Mouse (Mus musculus) adrenal gland, adult 2 months (tissue): ENCODE data around the gene Olfr1242. TPM values are rescaled to one million over a fixed set of nuclear protein-coding genes. Genes with fewer than 3 reads are reported as not detected.

Experiments used
- DNase-seq: peaks from one replicate; pipeline ENCODE4 v3.0.0; 2021
- long read RNA-seq: library from polyadenylated mRNA; stranded (forward); transcript quantifications from one replicate; pipeline ENCODE4 v2.0.0, GENCODE M21; 2021
- polyA plus RNA-seq: library from polyadenylated mRNA; depleted of rRNA; stranded (reverse); fragments of >200 nt; gene quantifications from 2 replicates; pipeline ENCODE4 v1.2.3, GENCODE M21; 2012; rRNA removed
- total RNA-seq, 2 experiments: library from RNA; stranded (reverse); gene quantifications; 2 replicates each; pipeline ENCODE4 v1.2.3; 2021

Olfr1242 gene
- total RNA-seq (not detected), polyA plus RNA-seq (not detected in 2 replicates)
- long read RNA-seq, result 0 reads

- DNase-seq, result no peak
These were observed at the start of gene Olfr1242 for GRCm38 (mm10) chr2:89498235-89498634. Gene Olfr1242, minus strand, starts transcription at chr2:89498335.

DNA sequence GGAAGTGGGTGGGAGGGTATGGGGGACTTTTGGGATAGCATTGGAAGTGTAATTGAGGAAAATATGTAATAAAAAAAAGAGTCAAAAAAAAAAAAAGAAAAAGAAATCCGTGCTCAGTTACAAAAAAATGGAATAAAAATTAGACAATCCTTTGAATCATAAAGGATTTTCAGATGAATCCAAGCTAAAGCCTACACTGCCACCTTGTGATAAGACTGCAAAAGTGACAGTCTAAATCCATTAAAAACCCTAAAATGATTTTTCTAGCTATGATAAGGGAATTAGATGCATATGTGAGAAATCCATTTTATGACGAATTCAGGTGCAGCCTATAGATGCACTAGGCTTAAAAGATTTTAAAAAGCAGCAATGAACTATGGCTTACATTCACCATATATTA lies 46.4 kb upstream of the Olfr1242 start:
- DNase-seq, result no peak

GRCm38 (mm10) chr2:89539923-89540322 lies 41.8 kb upstream of the Olfr1242 start:
- no peak for DNase-seq

DNA sequence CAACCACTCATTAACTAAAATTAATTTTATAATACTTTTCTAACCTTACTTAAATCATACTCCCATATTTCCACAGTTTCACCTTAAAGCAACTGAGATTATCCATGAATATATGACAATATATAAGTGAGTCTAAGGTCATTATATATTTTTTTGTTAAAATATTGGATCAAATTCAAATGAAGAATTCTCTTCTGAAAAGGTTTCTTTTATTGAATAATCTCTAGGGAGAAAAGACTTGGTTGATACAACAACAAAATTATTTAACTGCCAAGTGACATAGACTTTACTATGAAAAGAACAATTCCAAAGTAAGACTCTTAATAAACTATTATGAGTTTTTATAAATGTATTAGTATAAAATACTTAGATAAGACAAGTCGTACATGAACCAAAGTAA lies 33.3 kb upstream of the Olfr1242 start, which contains the start of gene Olfr1243:
Gene Olfr1243 (minus strand): TSS at position 101 of the 400 bp plus-strand sequence.
- DNase-seq, result no peak

GRCm38 (mm10) chr2:89487026-89487425 lies 11.1 kb downstream of the Olfr1242 start, which contains the start of gene Olfr1241:
Gene Olfr1241, minus strand, starts transcription at chr2:89487126.
- no peak for DNase-seq

DNA sequence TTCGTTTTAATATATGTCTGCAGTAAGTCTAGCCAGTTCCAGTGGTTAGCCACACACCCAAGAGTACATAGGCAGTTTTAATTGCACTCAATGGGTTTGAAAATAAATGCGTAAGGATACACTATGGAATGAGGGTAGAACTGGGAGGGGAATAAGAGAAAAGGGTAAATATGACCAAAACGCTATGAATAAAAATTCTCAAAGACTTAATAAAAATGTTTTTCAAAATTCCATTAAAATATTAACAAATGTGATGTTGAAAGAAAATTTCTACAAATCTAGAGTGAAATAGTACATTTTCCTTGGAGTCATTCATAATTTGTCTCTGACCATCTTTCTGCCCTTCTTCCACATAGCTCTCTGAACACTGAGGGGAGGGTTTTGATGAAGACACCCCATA lies 55.2 kb downstream of the Olfr1242 start, which contains the start of gene Olfr1240:
Gene Olfr1240 (minus strand): TSS at position 101 of the 400 bp plus-strand sequence.
- DNase-seq, result no peak

Other genes starting within 250 kb of the Olfr1242 start
- gene Olfr1228, start 244.3 kb downstream of the Olfr1242 start, total RNA-seq, result not detected
- not detected in 2 replicates for gene Olfr1228, start 244.3 kb downstream of the Olfr1242 start, polyA plus RNA-seq
- gene Olfr1229, start 210.3 kb downstream of the Olfr1242 start, total RNA-seq, result not detected
- not detected in 2 replicates for gene Olfr1229, start 210.3 kb downstream of the Olfr1242 start, polyA plus RNA-seq
- not detected for gene Olfr1230, start 201.1 kb downstream of the Olfr1242 start, total RNA-seq
- gene Olfr1230, start 201.1 kb downstream of the Olfr1242 start, polyA plus RNA-seq, result not detected in 2 replicates
- gene Olfr1231, start 191.3 kb downstream of the Olfr1242 start, total RNA-seq, result not detected
- gene Olfr1231, start 191.3 kb downstream of the Olfr1242 start, polyA plus RNA-seq, result not detected in 2 replicates
- gene Olfr1232, start 168.7 kb downstream of the Olfr1242 start, total RNA-seq, result not detected
- gene Olfr1232, start 168.7 kb downstream of the Olfr1242 start, polyA plus RNA-seq, result not detected in 2 replicates
- gene Olfr1233, start 155.9 kb downstream of the Olfr1242 start, total RNA-seq, result not detected
- gene Olfr1233, start 155.9 kb downstream of the Olfr1242 start, polyA plus RNA-seq, result not detected in 2 replicates
- gene Olfr1234, start 133.5 kb downstream of the Olfr1242 start, total RNA-seq, result not detected
- gene Olfr1234, start 133.5 kb downstream of the Olfr1242 start, polyA plus RNA-seq, result not detected in 2 replicates
- not detected for gene Olfr1238, start 88.7 kb downstream of the Olfr1242 start, total RNA-seq
- not detected in 2 replicates for gene Olfr1238, start 88.7 kb downstream of the Olfr1242 start, polyA plus RNA-seq
- not detected for gene Olfr1239, start 77.9 kb downstream of the Olfr1242 start, total RNA-seq
- not detected in 2 replicates for gene Olfr1239, start 77.9 kb downstream of the Olfr1242 start, polyA plus RNA-seq
- not detected for gene Olfr1240, start 55.3 kb downstream of the Olfr1242 start, total RNA-seq
- not detected in 2 replicates for gene Olfr1240, start 55.3 kb downstream of the Olfr1242 start, polyA plus RNA-seq
- gene Olfr1241, start 11.2 kb downstream of the Olfr1242 start, total RNA-seq, result not detected
- gene Olfr1241, start 11.2 kb downstream of the Olfr1242 start, polyA plus RNA-seq, result not detected in 2 replicates
- not detected for gene Olfr1243, start 33.2 kb upstream of the Olfr1242 start, total RNA-seq
- not detected in 2 replicates for gene Olfr1243, start 33.2 kb upstream of the Olfr1242 start, polyA plus RNA-seq
- gene Olfr1245, start 80.1 kb upstream of the Olfr1242 start, total RNA-seq, result not detected
- gene Olfr1245, start 80.1 kb upstream of the Olfr1242 start, polyA plus RNA-seq, result not detected in 2 replicates
- gene Olfr1246, start 94.8 kb upstream of the Olfr1242 start, total RNA-seq, result not detected
- not detected in 2 replicates for gene Olfr1246, start 94.8 kb upstream of the Olfr1242 start, polyA plus RNA-seq
- gene Olfr1247, start 115.8 kb upstream of the Olfr1242 start, total RNA-seq, result not detected
- not detected in 2 replicates for gene Olfr1247, start 115.8 kb upstream of the Olfr1242 start, polyA plus RNA-seq
- not detected for gene Olfr1248, start 119.9 kb upstream of the Olfr1242 start, total RNA-seq
- not detected in 2 replicates for gene Olfr1248, start 119.9 kb upstream of the Olfr1242 start, polyA plus RNA-seq
- gene Olfr1249, start 136.6 kb upstream of the Olfr1242 start, total RNA-seq, result not detected
- not detected in 2 replicates for gene Olfr1249, start 136.6 kb upstream of the Olfr1242 start, polyA plus RNA-seq
- not detected for gene Olfr1250, start 163.1 kb upstream of the Olfr1242 start, total RNA-seq
- not detected in 2 replicates for gene Olfr1250, start 163.1 kb upstream of the Olfr1242 start, polyA plus RNA-seq
- not detected for gene Olfr1251, start 173.6 kb upstream of the Olfr1242 start, total RNA-seq
- not detected in 2 replicates for gene Olfr1251, start 173.6 kb upstream of the Olfr1242 start, polyA plus RNA-seq
- gene Olfr1252, start 226.7 kb upstream of the Olfr1242 start, total RNA-seq, result not detected
- gene Olfr1252, start 226.7 kb upstream of the Olfr1242 start, polyA plus RNA-seq, result not detected in 2 replicates